Mouse (Mus musculus) intestine, embryonic 15.5 days (tissue): ENCODE results near the gene Vmn1r39. TPM values are rescaled to one million over a fixed set of nuclear protein-coding genes. Genes with fewer than 3 reads are reported as not detected.
"Not testable (repeated sequence)": the region's sequence is repeated elsewhere in the genome, so short reads cannot be mapped to it uniquely, and the experiment has no call there.

Experiments used
- ATAC-seq: fragments of 200-750 bp; cut with Nextera tagmentation; 2 replicates; pipeline ENCODE4 v1.8.0; 2017; ENCODE audit warnings: moderate TSS enrichment, moderate library complexity
- H3K27ac ChIP-seq: fragments of 300-500 bp; sonication (generic); 2 replicates; pipeline ENCODE4 v1.5.1; 2015; ENCODE audit warnings: mild to moderate bottlenecking, inconsistent platforms
- H3K27me3 ChIP-seq: fragments of 300-500 bp; sonication (generic); replicated peaks from 2 replicates; pipeline ENCODE4 v1.6.1; 2015; ENCODE audit warnings: inconsistent platforms
- H3K36me3 ChIP-seq: fragments of 300-500 bp; sonication (generic); 2 replicates; pipeline ENCODE4 v1.6.1; 2015; ENCODE audit warnings: inconsistent platforms
- H3K4me1 ChIP-seq: fragments of 300-500 bp; sonication (generic); replicated peaks from 2 replicates; pipeline ENCODE4 v1.6.1; 2015; ENCODE audit warnings: inconsistent platforms
- H3K4me2 ChIP-seq: fragments of 300-500 bp; sonication (generic); replicated peaks from 2 replicates; pipeline ENCODE4 v1.6.1; 2015; ENCODE audit warnings: mild to moderate bottlenecking, inconsistent platforms
- H3K4me3 ChIP-seq: fragments of 300-500 bp; sonication (generic); replicated peaks from 2 replicates; pipeline ENCODE4 v1.5.1; 2015; ENCODE audit warnings: inconsistent platforms
- H3K9ac ChIP-seq: fragments of 300-500 bp; sonication (generic); 2 replicates; pipeline ENCODE4 v1.6.1; 2015; ENCODE audit warnings: inconsistent platforms
- H3K9me3 ChIP-seq: fragments of 300-500 bp; sonication (generic); 2 replicates; pipeline ENCODE4 v1.6.1; 2016; ENCODE audit warnings: inconsistent platforms
- WGBS: fragments of 180-500 bp; shearing (Covaris S2); methylation state at CpG from one replicate; pipeline ENCODE4 v1.1.7; 2015; 5-methylcytosine and 5-hydroxymethylcytosine counted together
- polyA plus RNA-seq: library from polyadenylated mRNA; unstranded; fragments of >200 nt; fragmentation: Nextera tagmentation; extraction: Ambion mirVana; gene quantifications from 2 replicates; pipeline ENCODE4 v1.2.1, GENCODE M21; 2015

The Vmn1r39 gene
- polyA plus RNA-seq, result not detected in 2 replicates

GRCm38 (mm10) chr6:66810509-66810908 is at the start of gene Vmn1r39:
Vmn1r39 (minus strand) TSS chr6:66810609.
- Histone ChIP-seq H3K9ac (no peak within 1 kb of the TSS), H3K9me3 (no peaks in the 10 kb centered on the region), H3K27ac (no peak within 1 kb of the TSS), H3K27me3 (no peaks in the 10 kb centered on the region), H3K4me3 (no peak within 1 kb of the TSS), H3K4me2 (no peak within 1 kb of the TSS), H3K36me3 (no peaks in the 10 kb centered on the region), H3K4me1 (no peaks in the 10 kb centered on the region)
- WGBS, result 90% methylated on average over 2 of the region's 2 CpGs
- no peak for ATAC-seq

- Histone ChIP-seq H3K4me3 (no peak overlapping the region), H3K9me3 (no peaks in the 10 kb centered on the region), H3K4me1 (no peaks in the 10 kb centered on the region), H3K9ac (no peak overlapping the region), H3K4me2 (no peak overlapping the region), H3K36me3 (no peaks in the 10 kb centered on the region), H3K27me3 (no peaks in the 10 kb centered on the region), H3K27ac (no peak overlapping the region)
- 0 out of 2 replicates have a peak, but pooled peaks have one; percentile 49 for ATAC-seq
Measured at GRCm38 (mm10) chr6:66859391-66859790, 49.0 kb upstream of the Vmn1r39 start.

- no peaks in the 10 kb centered on the region for H3K27me3 ChIP-seq
- ATAC-seq, result no peak
Measured at GRCm38 (mm10) chr6:66858356-66858755, 47.9 kb upstream of the Vmn1r39 start.

GRCm38 (mm10) chr6:66856236-66856635 is 45.8 kb upstream of the Vmn1r39 start:
- ATAC-seq, result no peak
- Histone ChIP-seq H3K36me3 (no peaks in the 10 kb centered on the region), H3K9me3 (no peaks in the 10 kb centered on the region), H3K9ac (no peak overlapping the region), H3K4me3 (no peak overlapping the region), H3K27me3 (no peaks in the 10 kb centered on the region), H3K27ac (no peak overlapping the region), H3K4me1 (no peaks in the 10 kb centered on the region), H3K4me2 (no peak overlapping the region)

More at GRCm38 (mm10) chr6:66858356-66858755, 47.9 kb upstream of the Vmn1r39 start:
- H3K4me3 ChIP-seq, result no peak overlapping the region
- H3K4me2 ChIP-seq, result no peak overlapping the region
- H3K36me3 ChIP-seq, result no peaks in the 10 kb centered on the region
- no peaks in the 10 kb centered on the region for H3K9me3 ChIP-seq
- no peaks in the 10 kb centered on the region for H3K4me1 ChIP-seq
- no peak overlapping the region for H3K27ac ChIP-seq
- 78% methylated on average over 1 of the region's 1 CpGs for WGBS
- no peak overlapping the region for H3K9ac ChIP-seq

GRCm38 (mm10) chr6:66848936-66849335 is 38.5 kb upstream of the Vmn1r39 start:
- ATAC-seq, result peak; percentile 45
- H3K27ac ChIP-seq, result no peak overlapping the region
- no peaks in the 10 kb centered on the region for H3K36me3 ChIP-seq
- H3K27me3 ChIP-seq, result no peaks in the 10 kb centered on the region
- H3K9ac ChIP-seq, result no peak overlapping the region
- no peak overlapping the region for H3K4me3 ChIP-seq
- no peaks in the 10 kb centered on the region for H3K4me1 ChIP-seq
- H3K9me3 ChIP-seq, result no peaks in the 10 kb centered on the region
- WGBS, result 24% methylated on average over 4 of the region's 4 CpGs
- H3K4me2 ChIP-seq, result no peak overlapping the region

- H3K4me1 ChIP-seq, H3K4me2 ChIP-seq, H3K9ac ChIP-seq, H3K4me3 ChIP-seq, H3K27ac ChIP-seq, ATAC-seq, H3K27me3 ChIP-seq, H3K36me3 ChIP-seq, H3K9me3 ChIP-seq: not testable (repeated sequence)
- 10% methylated on average over 1 of the region's 1 CpGs for WGBS
Measured at GRCm38 (mm10) chr6:66840631-66841030, 30.2 kb upstream of the Vmn1r39 start.

- Histone ChIP-seq H3K27ac (no peak overlapping the region), H3K9ac (no peak overlapping the region), H3K27me3 (no peaks in the 10 kb centered on the region), H3K4me1 (no peaks in the 10 kb centered on the region), H3K36me3 (no peaks in the 10 kb centered on the region), H3K4me2 (no peak overlapping the region), H3K4me3 (no peak overlapping the region), H3K9me3 (no peaks in the 10 kb centered on the region)
- no peak for ATAC-seq
Measured at GRCm38 (mm10) chr6:66836932-66837331, 26.5 kb upstream of the Vmn1r39 start.

- H3K9me3 ChIP-seq, result no peaks in the 10 kb centered on the region
- H3K27ac ChIP-seq, result no peak overlapping the region
- no peak overlapping the region for H3K4me2 ChIP-seq
- H3K4me3 ChIP-seq, result no peak overlapping the region
- H3K36me3 ChIP-seq, result no peaks in the 10 kb centered on the region
- 68% methylated on average over 1 of the region's 1 CpGs for WGBS
- H3K4me1 ChIP-seq, result no peaks in the 10 kb centered on the region
- no peaks in the 10 kb centered on the region for H3K27me3 ChIP-seq
- no peak overlapping the region for H3K9ac ChIP-seq
- ATAC-seq, result no peak
Measured at GRCm38 (mm10) chr6:66806311-66806710, 4.1 kb downstream of the Vmn1r39 start.

GRCm38 (mm10) chr6:66805713-66806112 is 4.7 kb downstream of the Vmn1r39 start:
- H3K9me3 ChIP-seq, result no peaks in the 10 kb centered on the region
- H3K4me1 ChIP-seq, result no peaks in the 10 kb centered on the region
- no peak overlapping the region for H3K27ac ChIP-seq
- no peaks in the 10 kb centered on the region for H3K27me3 ChIP-seq
- no peak overlapping the region for H3K9ac ChIP-seq
- no peak for ATAC-seq
- no peak overlapping the region for H3K4me2 ChIP-seq
- 87% methylated on average over 3 of the region's 3 CpGs for WGBS
- no peak overlapping the region for H3K4me3 ChIP-seq
- H3K36me3 ChIP-seq, result no peaks in the 10 kb centered on the region

- not testable (repeated sequence) for H3K9ac ChIP-seq, H3K36me3 ChIP-seq, H3K9me3 ChIP-seq, H3K4me2 ChIP-seq, ATAC-seq, H3K4me1 ChIP-seq, H3K27ac ChIP-seq, H3K27me3 ChIP-seq, H3K4me3 ChIP-seq
Measured at GRCm38 (mm10) chr6:66782527-66782926, 27.9 kb downstream of the Vmn1r39 start, which contains the start of gene Vmn1r38. Vmn1r38 (minus strand) TSS chr6:66782627.

Other genes starting within 250 kb of the Vmn1r39 start
- gene Vmn1r33, start 192.3 kb downstream of the Vmn1r39 start, polyA plus RNA-seq, result not detected in 2 replicates
- not detected in 2 replicates for gene Vmn1r34, start 166.7 kb downstream of the Vmn1r39 start, polyA plus RNA-seq
- gene Vmn1r35, start 124.7 kb downstream of the Vmn1r39 start, polyA plus RNA-seq, result not detected in 2 replicates
- gene Vmn1r36, start 91.4 kb downstream of the Vmn1r39 start, polyA plus RNA-seq, result not detected in 2 replicates
- gene Vmn1r37, start 81.2 kb downstream of the Vmn1r39 start, polyA plus RNA-seq, result not detected in 2 replicates
- not detected in 2 replicates for gene Vmn1r38, start 28.0 kb downstream of the Vmn1r39 start, polyA plus RNA-seq
- 144 and 147 TPM in 2 replicates for gene Gng12, start 85.8 kb upstream of the Vmn1r39 start, polyA plus RNA-seq
- gene Gadd45a, start 226.8 kb upstream of the Vmn1r39 start, polyA plus RNA-seq, result 29.6 and 37.5 TPM in 2 replicates